9 mouse cellular contexts compared by ENCODE assay signal in genomic region chr19:32030430-32030829, GRCm38 (mm10).
DNase-seq lines count a peak whose midpoint lies in the region; ATAC-seq lines count a peak whose summit lies in the region.
"Had no signal": no experiment of that assay in that cellular context is flagged by ENCODE, and none has a peak within 500 bp of the region (broad histone marks: within the 10 kb centered on the region; RNA-seq: fewer than 3 reads in every experiment).

No protein-coding gene starts in this region.

- no peaks in the 10 kb centered on the region for H3K4me1 ChIP-seq in kidney, embryonic 14.5 days (ENCODE audit: control insufficient read depth, insufficient read depth, low read length)
- no peaks in the 10 kb centered on the region for H3K4me1 ChIP-seq in kidney, embryonic 16.5 days (ENCODE audit: insufficient read depth, low read length)
- no peaks in the 10 kb centered on the region for H3K4me1 ChIP-seq in midbrain, embryonic 15.5 days
- H3K4me1 ChIP-seq: embryonic facial prominence, embryonic 13.5 days had no signal

- H3K4me3 ChIP-seq in kidney, embryonic 14.5 days (ENCODE audit: low read length), result no peak overlapping the region
- no peak overlapping the region for H3K4me3 ChIP-seq in kidney, embryonic 16.5 days (ENCODE audit: low read length)
- H3K4me3 ChIP-seq in midbrain, embryonic 15.5 days, result no peak overlapping the region
- H3K4me3 ChIP-seq: embryonic facial prominence, embryonic 13.5 days had no signal

- H3K9me3 ChIP-seq in kidney, embryonic 14.5 days (ENCODE audit: control insufficient read depth, low read length), result no peaks in the 10 kb centered on the region
- no peaks in the 10 kb centered on the region for H3K9me3 ChIP-seq in kidney, embryonic 16.5 days (ENCODE audit: low read length)
- H3K9me3 ChIP-seq in midbrain, embryonic 15.5 days, result no peaks in the 10 kb centered on the region
- H3K9me3 ChIP-seq: embryonic facial prominence, embryonic 13.5 days had no signal

- H3K27ac ChIP-seq in kidney, embryonic 14.5 days (ENCODE audit: low read depth, low read length), result no peak overlapping the region
- no peak overlapping the region for H3K27ac ChIP-seq in kidney, embryonic 16.5 days (ENCODE audit: low read length)
- H3K27ac ChIP-seq in midbrain, embryonic 15.5 days, result no peak overlapping the region
- H3K27ac ChIP-seq: embryonic facial prominence, embryonic 13.5 days had no signal

- 6% methylated on average over 1 of the region's 1 CpGs for WGBS in kidney, embryonic 14.5 days
- 0% methylated on average over 1 of the region's 1 CpGs for WGBS in kidney, embryonic 16.5 days
- 6% methylated on average over 1 of the region's 1 CpGs for WGBS in midbrain, embryonic 15.5 days

- H3K27me3 ChIP-seq in kidney, embryonic 14.5 days (ENCODE audit: control insufficient read depth, insufficient read depth, low read length), result no peaks in the 10 kb centered on the region
- H3K27me3 ChIP-seq in kidney, embryonic 16.5 days (ENCODE audit: insufficient read depth, low read length), result no peaks in the 10 kb centered on the region
- H3K27me3 ChIP-seq in midbrain, embryonic 15.5 days (replicated peaks), result no peaks in the 10 kb centered on the region
- H3K27me3 ChIP-seq: embryonic facial prominence, embryonic 13.5 days had no signal

- ATAC-seq in kidney, embryonic 14.5 days (ENCODE audit: low FRiP score, low TSS enrichment), result no peak
- 0 out of 2 replicates have a peak, but pooled peaks have one; percentile 42 for ATAC-seq in erythroid progenitor cell, adult 5-6 weeks (replicated peaks; ENCODE audit: low FRiP score, poor library complexity, severe bottlenecking)
- peak; percentile 57; the same call in 1 of the 2 replicates for ATAC-seq in kidney, embryonic 16.5 days (ENCODE audit: low FRiP score, low TSS enrichment)
- ATAC-seq in midbrain, embryonic 15.5 days (replicated peaks), result peak; percentile 50
- no peak for ATAC-seq in activated CD4-positive, CD25-positive, alpha-beta regulatory T cell, adult 4 months

- DNase-seq in kidney, adult 18-20 months, result peak; percentile 6
- DNase-seq in B cell, adult 2 months, result peak; percentile 58 to 64
- DNase-seq in MEL-GATA-1-ER (ENCODE audit: extremely low read depth, low read depth), result peak; percentile 38

- no peaks in the 10 kb centered on the region for H3K36me3 ChIP-seq in kidney, embryonic 14.5 days (ENCODE audit: control insufficient read depth, insufficient read depth, low read length)
- no peaks in the 10 kb centered on the region for H3K36me3 ChIP-seq in kidney, embryonic 16.5 days (ENCODE audit: insufficient read depth, low read length)
- H3K36me3 ChIP-seq in midbrain, embryonic 15.5 days (replicated peaks), result no peaks in the 10 kb centered on the region
- H3K36me3 ChIP-seq: embryonic facial prominence, embryonic 13.5 days had no signal

- H3K4me2 ChIP-seq in kidney, embryonic 14.5 days (replicated peaks; ENCODE audit: low read depth, low read length), result no peak overlapping the region
- H3K4me2 ChIP-seq in kidney, embryonic 16.5 days (replicated peaks; ENCODE audit: low read depth, low read length), result no peak overlapping the region
- no peak overlapping the region for H3K4me2 ChIP-seq in midbrain, embryonic 15.5 days
- H3K4me2 ChIP-seq: embryonic facial prominence, embryonic 13.5 days had no signal

- no peak overlapping the region for H3K9ac ChIP-seq in kidney, embryonic 14.5 days (ENCODE audit: low read depth, low read length)
- no peak overlapping the region for H3K9ac ChIP-seq in kidney, embryonic 16.5 days (replicated peaks; ENCODE audit: low read length)
- H3K9ac ChIP-seq in midbrain, embryonic 15.5 days, result no peak overlapping the region
- H3K9ac ChIP-seq: embryonic facial prominence, embryonic 13.5 days had no signal

Comparison
In these comparisons a context has a peak if more than half of its experiments do, and no peak if none do; other contexts are left out.
1. ATAC-seq: peak in erythroid progenitor cell, adult 5-6 weeks (single experiment), kidney, embryonic 16.5 days (single experiment) and midbrain, embryonic 15.5 days (single experiment); none in kidney, embryonic 14.5 days (single experiment) and activated CD4-positive, CD25-positive, alpha-beta regulatory T cell, adult 4 months (single experiment).
2. DNase-seq: peak in every context shown above with its lines; median percentile 61 in B cell, adult 2 months; 38 in MEL-GATA-1-ER; 6 in kidney, adult 18-20 months.